Mouse (Mus musculus) stomach, postnatal 0 days (tissue): ENCODE data around the gene Sohlh2. TPM values are rescaled to one million over a fixed set of nuclear protein-coding genes. Genes with fewer than 3 reads are reported as not detected.

ENCODE experiments used
- ATAC-seq: fragments of 200-750 bp; cut with Nextera tagmentation; 2 replicates; pipeline ENCODE4 v1.8.0; 2017; ENCODE audit not compliant: low FRiP score, low TSS enrichment
- DNase-seq: peaks from one replicate; pipeline ENCODE4 v3.0.0-alpha.2; 2016; ENCODE audit warnings: low spot score
- H3K27ac ChIP-seq: fragments of 300-500 bp; sonication (generic); replicated peaks from 2 replicates; pipeline ENCODE4 v1.5.1; 2014; ENCODE audit warnings: mild to moderate bottlenecking, control low read depth
- H3K27me3 ChIP-seq: fragments of 300-500 bp; sonication (generic); 2 replicates; pipeline ENCODE4 v1.6.1; 2014; ENCODE audit warnings: low read length; ENCODE audit not compliant: control insufficient read depth, insufficient read depth
- H3K36me3 ChIP-seq: fragments of 300-500 bp; sonication (generic); 2 replicates; pipeline ENCODE4 v1.6.1; 2014; ENCODE audit warnings: low read length, mixed read lengths; ENCODE audit not compliant: control insufficient read depth, insufficient read depth
- H3K4me1 ChIP-seq: fragments of 300-500 bp; sonication (generic); replicated peaks from 2 replicates; pipeline ENCODE4 v1.6.1; 2014; ENCODE audit warnings: antibody characterized with exemption; ENCODE audit not compliant: control insufficient read depth, insufficient read depth
- H3K4me2 ChIP-seq: fragments of 300-500 bp; sonication (generic); replicated peaks from 2 replicates; pipeline ENCODE4 v1.6.1; 2014; ENCODE audit warnings: low read depth, mild to moderate bottlenecking, control low read depth, moderate library complexity
- H3K4me3 ChIP-seq: fragments of 300-500 bp; sonication (generic); 2 replicates; pipeline ENCODE4 v1.5.1; 2014; ENCODE audit warnings: low read depth, low read length, control low read depth
- H3K9ac ChIP-seq: fragments of 300-500 bp; sonication (generic); 2 replicates; pipeline ENCODE4 v1.6.1; 2014; ENCODE audit warnings: mild to moderate bottlenecking, low read length, control low read depth, mixed read lengths
- H3K9me3 ChIP-seq: fragments of 300-500 bp; sonication (generic); 2 replicates; pipeline ENCODE4 v1.6.1; 2016; ENCODE audit warnings: low read length; ENCODE audit not compliant: control insufficient read depth
- CTCF ChIP-seq: IDR thresholded peaks from 2 replicates; pipeline ENCODE4 v1.5.1; 2016; ENCODE audit warnings: antibody characterized with exemption, low read depth, mild to moderate bottlenecking, moderate library complexity
- EP300 ChIP-seq: optimal IDR thresholded peaks from 2 replicates; pipeline ENCODE3; 2016; ENCODE audit warnings: antibody characterized with exemption
- WGBS: fragments of 180-500 bp; shearing (Covaris S2); extraction: QIAGEN DNeasy Blood & Tissue Kit; methylation state at CpG from one replicate; pipeline ENCODE4 v1.1.7; 2014; 5-methylcytosine and 5-hydroxymethylcytosine counted together
- polyA plus RNA-seq: library from polyadenylated mRNA; unstranded; fragments of >200 nt; fragmentation: Nextera tagmentation; extraction: Ambion mirVana; gene quantifications from 2 replicates; pipeline ENCODE4 v1.2.1, GENCODE M21; 2015

The Sohlh2 gene
- polyA plus RNA-seq, 1 experiment from 2014 or later: not detected

DNA sequence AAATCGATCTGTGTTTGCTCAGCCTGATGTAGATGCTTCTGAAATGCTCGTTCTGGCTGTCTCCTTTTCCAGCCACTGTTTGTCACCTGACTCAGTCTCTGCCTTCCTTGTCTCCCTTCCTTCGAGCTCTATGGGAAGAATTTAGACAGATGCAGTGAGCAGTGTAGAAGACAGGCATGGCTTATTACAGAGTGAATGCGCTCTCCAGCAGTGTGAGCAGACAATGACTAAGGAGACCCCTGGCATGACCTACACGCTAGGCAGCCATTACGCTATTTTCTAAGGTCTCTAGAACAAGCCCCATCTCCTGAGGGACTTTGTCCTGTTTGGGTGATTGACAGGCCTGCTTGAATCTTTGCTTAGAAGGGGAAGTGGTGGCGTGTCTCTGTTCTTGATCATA is 20.7 kb upstream of the Sohlh2 start:
- Histone ChIP-seq H3K27ac (no peak overlapping the region), H3K4me3 (no peak overlapping the region), H3K4me2 (no peak overlapping the region), H3K9me3 (no peaks in the 10 kb centered on the region), H3K9ac (no peak overlapping the region), H3K36me3 (no peaks in the 10 kb centered on the region), H3K27me3 (no peaks in the 10 kb centered on the region), H3K4me1 (no peaks in the 10 kb centered on the region)
- DNase-seq (no peak), ATAC-seq (no peak)
- no peak for TF ChIP-seq CTCF
- TF ChIP-seq EP300: no peak
- 62% methylated on average over 7 of the region's 7 CpGs for WGBS

DNA sequence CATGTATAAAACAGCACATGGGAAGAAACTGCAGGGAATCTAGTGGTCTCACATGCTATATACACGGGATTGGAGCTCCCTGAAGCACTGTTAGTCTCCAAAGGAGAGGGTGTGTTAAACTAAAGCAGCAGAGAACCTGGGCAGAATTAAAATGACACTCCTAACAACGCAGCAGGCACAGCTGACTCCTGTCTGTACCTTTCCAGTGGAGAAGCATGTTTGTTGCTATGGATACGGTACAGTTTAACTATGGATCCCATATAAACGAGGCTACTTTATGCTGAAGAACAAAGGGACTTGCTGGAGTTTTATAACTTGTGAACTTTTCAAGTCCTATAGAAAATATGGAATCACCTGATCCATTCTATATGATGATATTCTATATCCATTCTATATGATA is 18.3 kb upstream of the Sohlh2 start:
- H3K4me1 ChIP-seq: no peaks in the 10 kb centered on the region
- 43% methylated on average over 4 of the region's 4 CpGs for WGBS
- no peaks in the 10 kb centered on the region for H3K27me3 ChIP-seq
- no peak overlapping the region for H3K9ac ChIP-seq
- TF ChIP-seq CTCF: no peak
- no peak for TF ChIP-seq EP300
- no peaks in the 10 kb centered on the region for H3K36me3 ChIP-seq
- DNase-seq (no peak), ATAC-seq (no peak)
- H3K27ac ChIP-seq: no peak overlapping the region
- H3K9me3 ChIP-seq: no peaks in the 10 kb centered on the region
- no peak overlapping the region for H3K4me3 ChIP-seq
- H3K4me2 ChIP-seq: no peak overlapping the region

DNA sequence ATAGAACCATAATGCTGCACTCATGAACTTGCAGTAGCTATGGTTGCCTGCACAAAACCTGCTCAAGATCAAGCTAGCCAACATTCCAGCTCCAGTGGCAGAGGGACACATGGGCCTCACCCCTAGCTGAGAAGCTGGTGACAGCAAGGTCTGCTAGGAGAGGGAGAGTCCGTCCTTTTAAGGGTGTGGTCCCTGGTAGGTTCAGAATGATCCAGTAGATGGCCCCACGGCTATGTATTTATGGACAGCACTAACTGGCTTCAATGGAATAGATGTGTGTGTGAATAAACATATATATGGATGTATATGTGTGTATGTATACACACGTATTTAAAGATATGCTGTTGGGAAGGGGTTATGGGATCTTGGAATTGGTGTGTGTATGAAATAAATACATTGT is 9.3 kb upstream of the Sohlh2 start:
- no peak overlapping the region for H3K27ac ChIP-seq
- no peak overlapping the region for H3K4me3 ChIP-seq
- no peak overlapping the region for H3K9ac ChIP-seq
- ATAC-seq (no peak), DNase-seq (no peak)
- TF ChIP-seq EP300 (no peak), CTCF (peak; percentile 27; the same call in 1 of the 2 replicates)
- H3K9me3 ChIP-seq: no peaks in the 10 kb centered on the region
- 66% methylated on average over 3 of the region's 3 CpGs for WGBS
- H3K27me3 ChIP-seq: no peaks in the 10 kb centered on the region
- no peak overlapping the region for H3K4me2 ChIP-seq
- no peaks in the 10 kb centered on the region for H3K4me1 ChIP-seq
- H3K36me3 ChIP-seq: no peaks in the 10 kb centered on the region

DNA sequence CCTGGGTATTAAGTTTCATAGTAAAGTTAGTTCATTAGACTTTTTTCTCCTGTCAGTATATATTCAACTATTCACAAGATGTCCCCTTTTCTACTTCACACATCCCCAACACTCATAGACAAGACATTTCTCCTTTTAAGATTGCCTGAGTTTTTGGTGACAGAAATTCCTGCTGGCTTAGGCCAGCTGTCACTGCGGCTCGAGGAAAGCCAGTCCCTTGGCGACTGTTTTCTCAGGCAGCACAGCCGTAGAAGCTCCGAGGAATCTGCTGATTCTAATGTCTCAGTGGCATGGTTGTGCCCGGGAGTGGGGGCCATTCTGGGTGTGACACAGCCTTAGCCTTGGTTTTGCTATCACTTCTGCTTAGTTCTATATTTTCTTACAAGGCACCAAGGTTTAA is 4.6 kb upstream of the Sohlh2 start:
- Histone ChIP-seq H3K4me2 (no peak overlapping the region), H3K4me3 (no peak overlapping the region), H3K9ac (no peak overlapping the region), H3K9me3 (no peaks in the 10 kb centered on the region), H3K27ac (no peak overlapping the region), H3K27me3 (no peaks in the 10 kb centered on the region), H3K4me1 (no peaks in the 10 kb centered on the region), H3K36me3 (no peaks in the 10 kb centered on the region)
- DNase-seq: no peak
- WGBS: 40% methylated on average over 6 of the region's 6 CpGs
- no peak for ATAC-seq
- TF ChIP-seq CTCF (no peak), EP300 (no peak)

DNA sequence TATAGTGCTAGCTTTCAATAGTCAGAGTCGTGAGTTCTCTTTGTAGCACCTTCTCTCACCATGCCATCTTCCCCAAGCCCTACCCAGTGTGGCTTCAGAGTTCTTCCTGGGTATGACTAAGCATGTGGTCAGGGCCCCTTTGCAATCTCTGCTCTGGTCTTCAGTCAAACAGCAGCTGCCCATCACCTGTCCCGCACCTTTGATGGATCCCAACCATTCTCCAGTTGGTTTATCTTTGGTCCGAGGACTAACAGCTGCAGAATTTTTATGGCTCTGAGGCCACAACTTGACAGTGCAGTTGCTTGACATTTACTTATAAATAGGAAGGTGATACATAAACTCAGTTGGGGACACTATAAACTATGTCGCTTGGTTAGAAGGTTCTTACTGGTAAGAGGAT is 9.8 kb downstream of the Sohlh2 start:
- ATAC-seq (no peak), DNase-seq (no peak)
- WGBS: 59% methylated on average over 4 of the region's 4 CpGs
- Histone ChIP-seq H3K9me3 (no peaks in the 10 kb centered on the region), H3K9ac (no peak overlapping the region), H3K27me3 (no peaks in the 10 kb centered on the region), H3K4me1 (no peaks in the 10 kb centered on the region), H3K4me2 (no peak overlapping the region), H3K4me3 (no peak overlapping the region), H3K36me3 (no peaks in the 10 kb centered on the region), H3K27ac (no peak overlapping the region)
- TF ChIP-seq CTCF (no peak), EP300 (no peak)

DNA sequence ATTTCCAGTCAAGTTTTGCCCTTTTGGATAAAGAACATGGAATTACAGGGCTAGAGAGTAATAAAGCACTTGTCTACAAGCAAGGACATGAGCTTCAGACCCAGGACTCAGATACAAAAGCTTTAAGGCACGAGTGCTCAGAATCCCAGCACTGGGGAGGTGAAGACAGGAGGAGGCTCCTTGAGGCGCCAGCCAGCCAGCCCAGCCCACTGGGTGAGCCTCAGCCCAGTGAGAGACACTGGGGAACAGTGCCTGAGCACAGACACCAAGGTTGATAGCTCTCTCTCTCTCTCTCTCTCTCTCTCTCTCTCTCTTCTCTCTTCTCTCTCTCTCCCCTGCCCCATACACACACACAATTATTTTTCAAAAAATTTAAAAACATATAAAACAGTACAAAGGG is 11.5 kb downstream of the Sohlh2 start:
- no peak for TF ChIP-seq EP300
- TF ChIP-seq CTCF: no peak

DNA sequence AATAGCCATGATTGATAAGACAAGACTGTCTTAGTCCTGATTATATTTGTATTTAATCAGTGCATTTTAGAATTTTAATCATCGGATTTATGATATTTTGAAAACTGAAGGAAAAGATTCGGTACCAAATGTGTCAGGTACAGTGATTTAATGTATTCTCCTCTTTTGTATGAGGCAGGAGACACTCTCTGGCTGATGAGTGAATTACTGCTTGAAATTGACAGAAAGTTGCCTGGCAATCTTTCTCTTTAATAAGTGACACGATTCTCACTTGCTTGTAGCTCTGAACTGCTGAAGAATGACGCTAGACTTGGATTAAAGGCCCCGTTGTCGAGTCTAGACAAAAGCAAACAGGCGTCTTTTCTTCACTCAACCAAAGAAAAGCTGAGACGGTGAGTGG is 13.0 kb downstream of the Sohlh2 start:
- H3K27ac ChIP-seq: no peak overlapping the region
- H3K36me3 ChIP-seq: no peaks in the 10 kb centered on the region
- H3K4me3 ChIP-seq: no peak overlapping the region
- DNase-seq (no peak), ATAC-seq (no peak)
- 67% methylated on average over 8 of the region's 8 CpGs for WGBS
- no peaks in the 10 kb centered on the region for H3K9me3 ChIP-seq
- no peak for TF ChIP-seq CTCF
- no peak for TF ChIP-seq EP300
- H3K4me2 ChIP-seq: no peak overlapping the region
- no peaks in the 10 kb centered on the region for H3K27me3 ChIP-seq
- H3K9ac ChIP-seq: no peak overlapping the region
- H3K4me1 ChIP-seq: no peaks in the 10 kb centered on the region

More for the DNA sequence above, 11.5 kb downstream of the Sohlh2 start:
- H3K9ac ChIP-seq: no peak overlapping the region
- H3K4me3 ChIP-seq: no peak overlapping the region
- no peaks in the 10 kb centered on the region for H3K27me3 ChIP-seq
- no peak overlapping the region for H3K4me2 ChIP-seq
- H3K36me3 ChIP-seq: no peaks in the 10 kb centered on the region
- no peaks in the 10 kb centered on the region for H3K9me3 ChIP-seq
- ATAC-seq: no peak
- DNase-seq: no peak
- H3K4me1 ChIP-seq: no peaks in the 10 kb centered on the region
- 64% methylated on average over 2 of the region's 2 CpGs for WGBS
- no peak overlapping the region for H3K27ac ChIP-seq
